Mouse (Mus musculus): Measurements from ENCODE around the gene Lpin3.

GRCm38 (mm10) chr2:160908607-160909006 lies 28.1 kb downstream of the Lpin3 start:
- no peak for TF ChIP-seq CTCF (IDR thresholded peaks at IDR 0.05; ENCODE audit: low read depth)
- no peak for TF ChIP-seq EP300 (IDR thresholded peaks at IDR 0.05; ENCODE audit: low read depth)
